Mouse (Mus musculus): ENCODE results near the gene Arhgap28. TPM values are rescaled to one million over a fixed set of nuclear protein-coding genes. Genes with fewer than 3 reads are reported as not detected.

The Arhgap28 gene
- polyA plus RNA-seq, 1 experiment = 9.4 TPM

GRCm38 (mm10) chr17:67957603-67958002 is 46.3 kb downstream of the Arhgap28 start:
- no peak for DNase-seq (ENCODE audit: low read depth)
- TF ChIP-seq CTCF (IDR thresholded peaks at IDR 0.05; ENCODE audit: borderline replicate concordance, extremely low read depth, insufficient read depth, insufficient read length) (no peak), POLR2A (IDR thresholded peaks at IDR 0.05; ENCODE audit: borderline replicate concordance, extremely low read depth, insufficient read depth, insufficient read length, poor library complexity, severe bottlenecking) (no peak)

- no peak for TF ChIP-seq POLR2A (IDR thresholded peaks at IDR 0.05; ENCODE audit: borderline replicate concordance, extremely low read depth, insufficient read depth, insufficient read length, poor library complexity, severe bottlenecking)
- TF ChIP-seq CTCF (IDR thresholded peaks at IDR 0.05; ENCODE audit: borderline replicate concordance, extremely low read depth, insufficient read depth, insufficient read length) = no peak
- DNase-seq (ENCODE audit: low read depth) = no peak
Measured at GRCm38 (mm10) chr17:67955876-67956690, 47.8 kb downstream of the Arhgap28 start.

GRCm38 (mm10) chr17:67954961-67955360 is 49.0 kb downstream of the Arhgap28 start:
- TF ChIP-seq CTCF (IDR thresholded peaks at IDR 0.05; ENCODE audit: borderline replicate concordance, extremely low read depth, insufficient read depth, insufficient read length) (no peak), POLR2A (IDR thresholded peaks at IDR 0.05; ENCODE audit: borderline replicate concordance, extremely low read depth, insufficient read depth, insufficient read length, poor library complexity, severe bottlenecking) (no peak)
- no peak for DNase-seq (ENCODE audit: low read depth)

GRCm38 (mm10) chr17:67950523-67951213 is 53.3 kb downstream of the Arhgap28 start:
- TF ChIP-seq POLR2A (IDR thresholded peaks at IDR 0.05; ENCODE audit: borderline replicate concordance, extremely low read depth, insufficient read depth, insufficient read length, poor library complexity, severe bottlenecking) = no peak
- no peak for TF ChIP-seq CTCF (IDR thresholded peaks at IDR 0.05; ENCODE audit: borderline replicate concordance, extremely low read depth, insufficient read depth, insufficient read length)
- no peak for DNase-seq (ENCODE audit: low read depth)

- TF ChIP-seq CTCF (IDR thresholded peaks at IDR 0.05; ENCODE audit: borderline replicate concordance, extremely low read depth, insufficient read depth, insufficient read length) (no peak), POLR2A (IDR thresholded peaks at IDR 0.05; ENCODE audit: borderline replicate concordance, extremely low read depth, insufficient read depth, insufficient read length, poor library complexity, severe bottlenecking) (no peak)
- DNase-seq (ENCODE audit: low read depth) = no peak
Measured at GRCm38 (mm10) chr17:67948601-67949000, 55.3 kb downstream of the Arhgap28 start.

GRCm38 (mm10) chr17:67945453-67945852 is 58.5 kb downstream of the Arhgap28 start:
- no peak for DNase-seq (ENCODE audit: low read depth)

GRCm38 (mm10) chr17:67944256-67944655 is 59.7 kb downstream of the Arhgap28 start:
- no peak for DNase-seq (ENCODE audit: low read depth)
- TF ChIP-seq POLR2A (IDR thresholded peaks at IDR 0.05; ENCODE audit: borderline replicate concordance, extremely low read depth, insufficient read depth, insufficient read length, poor library complexity, severe bottlenecking) (no peak), CTCF (IDR thresholded peaks at IDR 0.05; ENCODE audit: borderline replicate concordance, extremely low read depth, insufficient read depth, insufficient read length) (no peak)

More at GRCm38 (mm10) chr17:67945453-67945852, 58.5 kb downstream of the Arhgap28 start:
- TF ChIP-seq CTCF (IDR thresholded peaks at IDR 0.05; ENCODE audit: borderline replicate concordance, extremely low read depth, insufficient read depth, insufficient read length) = no peak
- no peak for TF ChIP-seq POLR2A (IDR thresholded peaks at IDR 0.05; ENCODE audit: borderline replicate concordance, extremely low read depth, insufficient read depth, insufficient read length, poor library complexity, severe bottlenecking)

- no peak for DNase-seq (ENCODE audit: low read depth)
Measured at GRCm38 (mm10) chr17:67941026-67941425, 62.9 kb downstream of the Arhgap28 start.

GRCm38 (mm10) chr17:67937050-67937449 is 66.9 kb downstream of the Arhgap28 start:
- DNase-seq (ENCODE audit: low read depth) = no peak
- TF ChIP-seq CTCF (IDR thresholded peaks at IDR 0.05; ENCODE audit: borderline replicate concordance, extremely low read depth, insufficient read depth, insufficient read length) (no peak), POLR2A (IDR thresholded peaks at IDR 0.05; ENCODE audit: borderline replicate concordance, extremely low read depth, insufficient read depth, insufficient read length, poor library complexity, severe bottlenecking) (no peak)

More at GRCm38 (mm10) chr17:67941026-67941425, 62.9 kb downstream of the Arhgap28 start:
- TF ChIP-seq CTCF (IDR thresholded peaks at IDR 0.05; ENCODE audit: borderline replicate concordance, extremely low read depth, insufficient read depth, insufficient read length) (no peak), POLR2A (IDR thresholded peaks at IDR 0.05; ENCODE audit: borderline replicate concordance, extremely low read depth, insufficient read depth, insufficient read length, poor library complexity, severe bottlenecking) (no peak)

- no peak for DNase-seq (ENCODE audit: low read depth)
- TF ChIP-seq POLR2A (IDR thresholded peaks at IDR 0.05; ENCODE audit: borderline replicate concordance, extremely low read depth, insufficient read depth, insufficient read length, poor library complexity, severe bottlenecking) (no peak), CTCF (IDR thresholded peaks at IDR 0.05; ENCODE audit: borderline replicate concordance, extremely low read depth, insufficient read depth, insufficient read length) (no peak)
Measured at GRCm38 (mm10) chr17:67935556-67935955, 68.4 kb downstream of the Arhgap28 start.

GRCm38 (mm10) chr17:67931396-67931795 is 72.5 kb downstream of the Arhgap28 start:
- no peak for DNase-seq (ENCODE audit: low read depth)
- TF ChIP-seq CTCF (IDR thresholded peaks at IDR 0.05; ENCODE audit: borderline replicate concordance, extremely low read depth, insufficient read depth, insufficient read length) (no peak), POLR2A (IDR thresholded peaks at IDR 0.05; ENCODE audit: borderline replicate concordance, extremely low read depth, insufficient read depth, insufficient read length, poor library complexity, severe bottlenecking) (no peak)
